ENCODE assay signal across 8 mouse cellular contexts in genomic region chr7:30665321-30665720, GRCm38 (mm10). TPM values are rescaled to one million over a fixed set of nuclear protein-coding genes. Genes with fewer than 3 reads are reported as not detected.
DNase-seq lines count a peak whose midpoint lies in the region; ATAC-seq and TF ChIP-seq lines count a peak whose summit lies in the region.

No protein-coding gene starts in this region.

- TF ChIP-seq EP300 in liver, postnatal 0 days (IDR thresholded peaks at IDR 0.05; ENCODE audit: low read depth), result no peak

- no peak for DNase-seq in heart, embryonic 10.5 days (ENCODE audit: low spot score)
- DNase-seq in heart, adult 11 months, result no peak
- no peak for DNase-seq in thymus, adult 2 months
- DNase-seq in thymus, adult 18-20 months, result no peak
- DNase-seq in liver, postnatal 0 days, result no peak
- peak; percentile 28 for DNase-seq in thymus, postnatal 4 days
- DNase-seq in layer of hippocampus, adult 9-11 months, result no peak

- peak; percentile 60 for ATAC-seq in forebrain, embryonic 16.5 days
- 0 out of 2 replicates have a peak, but pooled peaks have one; percentile 16 for ATAC-seq in liver, postnatal 0 days

- H3K36me3 ChIP-seq in heart, embryonic 10.5 days, result peaks cover 21% of the 10 kb centered on the region
- no peaks in the 10 kb centered on the region for H3K36me3 ChIP-seq in thymus, adult 2 months (ENCODE audit: control insufficient read depth, insufficient read depth, low read length)
- H3K36me3 ChIP-seq in forebrain, embryonic 16.5 days (ENCODE audit: control insufficient read depth, insufficient read depth), result no peaks in the 10 kb centered on the region
- H3K36me3 ChIP-seq in liver, postnatal 0 days (replicated peaks; ENCODE audit: insufficient read depth, low read length), result peaks cover 21% of the 10 kb centered on the region; the same call in 1 of the 2 replicates

- peak overlapping the region; percentile 85; the same call in 1 of the 2 replicates for H3K27ac ChIP-seq in heart, embryonic 10.5 days
- no peak overlapping the region for H3K27ac ChIP-seq in thymus, adult 2 months (ENCODE audit: control insufficient read depth, insufficient read depth, low read length)
- peak overlapping the region; percentile 83 for H3K27ac ChIP-seq in forebrain, embryonic 16.5 days (ENCODE audit: low read length)
- H3K27ac ChIP-seq in liver, postnatal 0 days (ENCODE audit: low read depth), result 0 out of 2 replicates have a peak overlapping the region, but pooled peaks have one; percentile 8

- no peak for TF ChIP-seq POLR2A in thymus, adult 2 months (IDR thresholded peaks at IDR 0.05; ENCODE audit: control insufficient read depth, extremely low read depth, insufficient read depth, low read length, poor library complexity)

- peak overlapping the region; percentile 73 for H3K9ac ChIP-seq in forebrain, embryonic 16.5 days (replicated peaks; ENCODE audit: low read depth, low read length)
- peak overlapping the region; percentile 87 for H3K9ac ChIP-seq in liver, postnatal 0 days (replicated peaks)

- peak overlapping the region; percentile 89 for H3K4me2 ChIP-seq in forebrain, embryonic 16.5 days (ENCODE audit: low read length)
- H3K4me2 ChIP-seq in liver, postnatal 0 days (ENCODE audit: low read depth, low read length), result peak overlapping the region; percentile 96

- 5% methylated on average over 11 of the region's 11 CpGs for WGBS in heart, embryonic 10.5 days
- 11% methylated on average over 11 of the region's 11 CpGs for WGBS in thymus, adult 2 months
- WGBS in forebrain, embryonic 16.5 days, result 2% methylated on average over 11 of the region's 11 CpGs
- 7% methylated on average over 11 of the region's 11 CpGs for WGBS in liver, postnatal 0 days (ENCODE audit: insufficient replicate concordance)

- no peak for TF ChIP-seq CTCF in thymus, adult 2 months (IDR thresholded peaks at IDR 0.05; ENCODE audit: borderline replicate concordance, control insufficient read depth, extremely low read depth, insufficient read depth, low read length, poor library complexity)
- TF ChIP-seq CTCF in liver, postnatal 0 days (IDR thresholded peaks at IDR 0.05; ENCODE audit: low read depth), result no peak

- H3K4me3 ChIP-seq in heart, embryonic 10.5 days, result peak overlapping the region; percentile 72
- H3K4me3 ChIP-seq in thymus, adult 2 months (ENCODE audit: control insufficient read depth, insufficient read depth, low read length), result peak overlapping the region; percentile 73
- H3K4me3 ChIP-seq in forebrain, embryonic 16.5 days (replicated peaks; ENCODE audit: low read length), result peak overlapping the region; percentile 71
- peak overlapping the region; percentile 73 for H3K4me3 ChIP-seq in liver, postnatal 0 days (ENCODE audit: low read depth, low read length)

- H3K9me3 ChIP-seq in heart, embryonic 10.5 days, result no peaks in the 10 kb centered on the region
- no peaks in the 10 kb centered on the region for H3K9me3 ChIP-seq in forebrain, embryonic 16.5 days (ENCODE audit: control insufficient read depth, low read length)
- no peaks in the 10 kb centered on the region for H3K9me3 ChIP-seq in liver, postnatal 0 days (ENCODE audit: low read length)

- H3K4me1 ChIP-seq in heart, embryonic 10.5 days, result no peaks in the 10 kb centered on the region
- H3K4me1 ChIP-seq in thymus, adult 2 months (replicated peaks; ENCODE audit: control insufficient read depth, insufficient read depth, low read length), result peaks cover 6% of the 10 kb centered on the region
- peaks cover 9% of the 10 kb centered on the region for H3K4me1 ChIP-seq in forebrain, embryonic 16.5 days (replicated peaks; ENCODE audit: control insufficient read depth, insufficient read depth, low read length)
- H3K4me1 ChIP-seq in liver, postnatal 0 days (ENCODE audit: insufficient read depth), result peaks cover 9% of the 10 kb centered on the region

- H3K27me3 ChIP-seq in heart, embryonic 10.5 days (ENCODE audit: insufficient read depth, poor library complexity, severe bottlenecking), result no peaks in the 10 kb centered on the region
- H3K27me3 ChIP-seq in thymus, adult 2 months (ENCODE audit: control insufficient read depth, insufficient read depth, low read length), result no peaks in the 10 kb centered on the region
- no peaks in the 10 kb centered on the region for H3K27me3 ChIP-seq in forebrain, embryonic 16.5 days (replicated peaks; ENCODE audit: control insufficient read depth, insufficient read depth, low read length)
- no peaks in the 10 kb centered on the region for H3K27me3 ChIP-seq in liver, postnatal 0 days (ENCODE audit: insufficient read depth, low read length)

RNA-seq across cellular contexts. Expression of gene Haus5, which starts 0.5 kb away (rescaled TPM):
- 51.3 and 59.8 TPM in 2 replicates for polyA plus RNA-seq in heart, embryonic 10.5 days (2016; fragmentation: Nextera tagmentation; extraction: Ambion mirVana)
- polyA plus RNA-seq in thymus, adult 2 months (2012; rRNA removed), result 41.2 and 47.7 TPM in 2 replicates
- polyA plus RNA-seq in forebrain, embryonic 16.5 days (2015; fragmentation: Nextera tagmentation; extraction: Ambion mirVana), result 34.0 and 34.5 TPM in 2 replicates
- polyA plus RNA-seq in liver, postnatal 0 days (2015; fragmentation: Nextera tagmentation; extraction: Ambion mirVana), result 11.4 and 13.0 TPM in 2 replicates

RNA-seq across cellular contexts. Expression of gene Pmis2, which starts 6.1 kb away (rescaled TPM):
- polyA plus RNA-seq in heart, embryonic 10.5 days (2016; fragmentation: Nextera tagmentation; extraction: Ambion mirVana), result not detected in 2 replicates
- polyA plus RNA-seq in thymus, adult 2 months (2012; rRNA removed), result not detected in 2 replicates
- polyA plus RNA-seq in forebrain, embryonic 16.5 days (2015; fragmentation: Nextera tagmentation; extraction: Ambion mirVana), result not detected in 2 replicates
- polyA plus RNA-seq in liver, postnatal 0 days (2015; fragmentation: Nextera tagmentation; extraction: Ambion mirVana), result not detected in 2 replicates

RNA-seq across cellular contexts. Expression of gene Rbm42, which starts 15.2 kb away (rescaled TPM):
- polyA plus RNA-seq in heart, embryonic 10.5 days (2016; fragmentation: Nextera tagmentation; extraction: Ambion mirVana), result 111 and 130 TPM in 2 replicates
- 117 and 129 TPM in 2 replicates for polyA plus RNA-seq in thymus, adult 2 months (2012; rRNA removed)
- polyA plus RNA-seq in forebrain, embryonic 16.5 days (2015; fragmentation: Nextera tagmentation; extraction: Ambion mirVana), result 153 and 155 TPM in 2 replicates
- 41.8 and 43.3 TPM in 2 replicates for polyA plus RNA-seq in liver, postnatal 0 days (2015; fragmentation: Nextera tagmentation; extraction: Ambion mirVana)

RNA-seq across cellular contexts. Expression of gene Etv2, which starts 29.7 kb away (rescaled TPM):
- 5.5 and 5.9 TPM in 2 replicates for polyA plus RNA-seq in heart, embryonic 10.5 days (2016; fragmentation: Nextera tagmentation; extraction: Ambion mirVana)
- polyA plus RNA-seq in thymus, adult 2 months (2012; rRNA removed), result 0.13 TPM in 1 of 2 replicates, not detected in the other
- not detected in 2 replicates for polyA plus RNA-seq in forebrain, embryonic 16.5 days (2015; fragmentation: Nextera tagmentation; extraction: Ambion mirVana)
- polyA plus RNA-seq in liver, postnatal 0 days (2015; fragmentation: Nextera tagmentation; extraction: Ambion mirVana), result not detected in 2 replicates

RNA-seq across cellular contexts. Expression of gene 2200002J24Rik, which starts 33.4 kb away (rescaled TPM):
- 0.48 and 1.1 TPM in 2 replicates for polyA plus RNA-seq in heart, embryonic 10.5 days (2016; fragmentation: Nextera tagmentation; extraction: Ambion mirVana)
- polyA plus RNA-seq in thymus, adult 2 months (2012; rRNA removed), result 0.28 and 0.82 TPM in 2 replicates
- polyA plus RNA-seq in forebrain, embryonic 16.5 days (2015; fragmentation: Nextera tagmentation; extraction: Ambion mirVana), result not detected in 2 replicates
- polyA plus RNA-seq in liver, postnatal 0 days (2015; fragmentation: Nextera tagmentation; extraction: Ambion mirVana), result 0.53 and 1.4 TPM in 2 replicates
